Mouse (Mus musculus) limb, embryonic 15.5 days (tissue): ENCODE measurements around the gene Sco1. TPM values are rescaled to one million over a fixed set of nuclear protein-coding genes. Genes with fewer than 3 reads are reported as not detected.

Experiments
- ATAC-seq: fragments of 200-750 bp; cut with Nextera tagmentation; 2 replicates; pipeline ENCODE4 v1.8.0; 2017; ENCODE audit warnings: low read depth, moderate TSS enrichment; ENCODE audit not compliant: insufficient number of reproducible peaks, low FRiP score, low TSS enrichment
- H3K27ac ChIP-seq: fragments of 300-500 bp; sonication (generic); 2 replicates; pipeline ENCODE4 v1.5.1; 2015; ENCODE audit warnings: moderate library complexity, mild to moderate bottlenecking, inconsistent platforms
- H3K27me3 ChIP-seq: fragments of 300-500 bp; sonication (generic); 2 replicates; pipeline ENCODE4 v1.6.1; 2015; ENCODE audit warnings: inconsistent platforms
- H3K36me3 ChIP-seq: fragments of 300-500 bp; sonication (generic); 2 replicates; pipeline ENCODE4 v1.6.1; 2015; ENCODE audit warnings: inconsistent platforms
- H3K4me1 ChIP-seq: fragments of 300-500 bp; sonication (generic); 2 replicates; pipeline ENCODE4 v1.6.1; 2015; ENCODE audit warnings: inconsistent platforms
- H3K4me2 ChIP-seq: fragments of 300-500 bp; sonication (generic); 2 replicates; pipeline ENCODE4 v1.6.1; 2015; ENCODE audit warnings: mild to moderate bottlenecking, inconsistent platforms
- H3K4me3 ChIP-seq: fragments of 300-500 bp; sonication (generic); 2 replicates; pipeline ENCODE4 v1.5.1; 2015; ENCODE audit warnings: mild to moderate bottlenecking, inconsistent platforms
- H3K9ac ChIP-seq: fragments of 300-500 bp; sonication (generic); 2 replicates; pipeline ENCODE4 v1.6.1; 2015; ENCODE audit warnings: inconsistent platforms
- H3K9me3 ChIP-seq: fragments of 300-500 bp; sonication (generic); 2 replicates; pipeline ENCODE4 v1.6.1; 2016; ENCODE audit warnings: inconsistent platforms
- WGBS: fragments of 180-500 bp; shearing (Covaris S2); methylation state at CpG from one replicate; pipeline ENCODE4 v1.1.7; 2015; 5-methylcytosine and 5-hydroxymethylcytosine counted together
- polyA plus RNA-seq: library from polyadenylated mRNA; unstranded; fragments of >200 nt; fragmentation: Nextera tagmentation; extraction: Ambion mirVana; gene quantifications from 2 replicates; pipeline ENCODE4 v1.2.1, GENCODE M21; 2015

Gene Sco1
- polyA plus RNA-seq, 1 experiment from 2014 or later, result 16.4 TPM

DNA sequence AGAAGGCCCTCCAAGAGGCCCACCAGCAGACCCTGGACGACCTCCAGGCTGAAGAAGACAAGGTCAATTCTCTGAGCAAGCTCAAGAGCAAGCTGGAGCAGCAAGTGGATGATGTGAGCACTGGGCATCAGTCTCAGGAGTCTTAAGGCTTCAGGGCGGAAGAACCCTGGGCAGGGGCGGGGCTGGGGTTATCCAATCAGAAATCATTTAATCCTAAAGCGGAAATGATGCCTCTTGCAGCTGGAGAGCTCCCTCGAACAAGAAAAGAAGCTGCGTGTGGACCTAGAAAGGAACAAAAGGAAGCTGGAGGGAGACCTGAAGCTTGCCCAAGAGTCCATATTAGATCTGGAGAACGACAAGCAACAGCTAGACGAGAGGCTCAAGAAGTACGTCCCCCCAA is 40.7 kb downstream of the Sco1 start:
- H3K4me2 ChIP-seq, result no peak overlapping the region
- no peak overlapping the region for H3K27ac ChIP-seq
- H3K9ac ChIP-seq, result no peak overlapping the region
- H3K36me3 ChIP-seq, result no peaks in the 10 kb centered on the region
- 72% methylated on average over 9 of the region's 9 CpGs for WGBS
- H3K4me1 ChIP-seq, result no peaks in the 10 kb centered on the region
- H3K9me3 ChIP-seq, result no peaks in the 10 kb centered on the region
- 0 out of 2 replicates have a peak, but pooled peaks cover 6% of the 10 kb centered on the region for H3K27me3 ChIP-seq
- H3K4me3 ChIP-seq, result no peak overlapping the region
- no peak for ATAC-seq

DNA sequence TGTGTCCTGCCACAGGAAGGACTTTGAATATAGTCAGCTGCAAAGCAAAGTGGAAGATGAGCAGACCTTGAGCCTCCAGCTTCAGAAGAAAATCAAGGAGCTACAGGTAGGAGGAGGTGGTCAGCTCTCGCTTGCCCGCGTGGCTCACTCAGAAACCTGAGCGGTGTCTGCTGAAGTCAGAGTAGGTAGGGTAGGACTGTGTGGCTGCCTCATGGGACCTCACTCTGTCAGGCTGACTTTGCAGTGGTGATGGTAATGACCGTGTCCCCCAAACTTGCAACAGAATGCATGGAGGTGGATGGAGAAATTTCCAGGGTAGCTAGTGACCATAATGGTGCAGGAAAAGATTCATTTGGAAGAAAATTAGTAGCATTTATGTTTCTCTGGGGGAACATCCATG is 41.2 kb downstream of the Sco1 start:
- no peak overlapping the region for H3K4me3 ChIP-seq
- no peak for ATAC-seq
- H3K27me3 ChIP-seq, result 0 out of 2 replicates have a peak, but pooled peaks cover 6% of the 10 kb centered on the region
- 92% methylated on average over 5 of the region's 5 CpGs for WGBS
- no peak overlapping the region for H3K27ac ChIP-seq
- H3K4me1 ChIP-seq, result no peaks in the 10 kb centered on the region
- no peak overlapping the region for H3K9ac ChIP-seq
- H3K9me3 ChIP-seq, result no peaks in the 10 kb centered on the region
- H3K36me3 ChIP-seq, result no peaks in the 10 kb centered on the region
- H3K4me2 ChIP-seq, result no peak overlapping the region

DNA sequence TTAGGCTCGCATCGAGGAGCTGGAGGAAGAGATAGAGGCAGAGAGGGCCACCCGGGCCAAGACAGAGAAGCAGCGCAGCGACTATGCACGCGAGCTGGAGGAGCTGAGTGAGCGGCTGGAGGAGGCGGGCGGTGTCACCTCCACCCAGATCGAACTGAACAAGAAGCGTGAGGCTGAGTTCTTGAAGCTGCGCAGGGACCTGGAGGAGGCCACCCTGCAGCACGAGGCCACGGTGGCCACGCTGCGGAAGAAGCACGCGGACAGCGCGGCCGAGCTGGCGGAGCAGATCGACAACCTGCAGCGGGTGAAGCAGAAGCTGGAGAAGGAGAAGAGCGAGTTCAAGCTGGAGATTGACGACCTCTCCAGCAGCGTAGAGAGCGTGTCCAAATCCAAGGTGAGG is 42.0 kb downstream of the Sco1 start:
- H3K9ac ChIP-seq, result no peak overlapping the region
- 0 out of 2 replicates have a peak, but pooled peaks cover 6% of the 10 kb centered on the region for H3K27me3 ChIP-seq
- 76% methylated on average over 29 of the region's 29 CpGs for WGBS
- H3K4me2 ChIP-seq, result no peak overlapping the region
- H3K27ac ChIP-seq, result no peak overlapping the region
- H3K9me3 ChIP-seq, result no peaks in the 10 kb centered on the region
- no peak overlapping the region for H3K4me3 ChIP-seq
- H3K36me3 ChIP-seq, result no peaks in the 10 kb centered on the region
- H3K4me1 ChIP-seq, result no peaks in the 10 kb centered on the region
- ATAC-seq, result no peak

DNA sequence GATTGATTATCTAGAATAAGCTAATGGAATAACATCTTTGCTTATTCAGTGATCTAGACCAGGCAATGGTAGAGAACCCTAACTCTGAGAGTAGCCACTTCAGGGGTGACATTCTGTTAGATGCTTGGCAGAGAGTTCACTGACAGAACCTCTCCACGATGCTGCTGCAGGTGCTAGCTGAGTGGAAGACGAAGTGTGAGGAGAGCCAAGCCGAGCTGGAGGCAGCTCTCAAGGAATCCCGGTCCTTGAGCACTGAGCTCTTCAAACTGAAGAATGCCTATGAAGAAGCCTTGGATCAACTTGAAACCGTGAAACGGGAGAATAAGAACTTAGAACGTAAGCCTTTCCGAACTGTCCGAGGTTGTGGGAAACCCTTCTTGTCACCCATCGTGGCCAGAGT is 45.2 kb downstream of the Sco1 start:
- ATAC-seq, result no peak
- H3K4me2 ChIP-seq, result no peak overlapping the region
- H3K4me1 ChIP-seq, result no peaks in the 10 kb centered on the region
- 0 out of 2 replicates have a peak, but pooled peaks cover 6% of the 10 kb centered on the region for H3K27me3 ChIP-seq
- H3K9ac ChIP-seq, result no peak overlapping the region
- H3K36me3 ChIP-seq, result no peaks in the 10 kb centered on the region
- H3K4me3 ChIP-seq, result no peak overlapping the region
- H3K9me3 ChIP-seq, result no peaks in the 10 kb centered on the region
- 91% methylated on average over 10 of the region's 10 CpGs for WGBS
- H3K27ac ChIP-seq, result no peak overlapping the region

DNA sequence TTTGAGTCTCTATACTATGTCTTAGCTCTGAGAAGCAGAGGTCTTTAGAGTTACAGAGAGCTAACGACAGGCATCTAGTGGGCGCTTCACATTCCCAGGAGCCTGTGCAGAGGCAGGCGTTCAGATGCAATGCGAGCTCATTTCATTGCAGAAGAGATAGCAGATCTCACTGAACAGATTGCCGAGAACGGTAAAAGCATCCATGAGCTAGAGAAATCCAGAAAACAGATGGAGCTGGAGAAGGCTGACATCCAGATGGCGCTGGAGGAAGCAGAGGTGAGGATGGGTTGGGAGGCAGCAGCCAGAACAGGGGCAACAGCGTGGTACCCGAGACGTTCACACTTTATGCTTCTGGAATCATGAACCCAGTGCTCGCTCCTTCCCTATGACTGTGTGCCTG is 46.0 kb downstream of the Sco1 start:
- Histone ChIP-seq H3K9ac (no peak overlapping the region), H3K4me3 (no peak overlapping the region), H3K27me3 (0 out of 2 replicates have a peak, but pooled peaks cover 6% of the 10 kb centered on the region), H3K4me1 (no peaks in the 10 kb centered on the region), H3K9me3 (no peaks in the 10 kb centered on the region), H3K36me3 (no peaks in the 10 kb centered on the region), H3K27ac (no peak overlapping the region), H3K4me2 (no peak overlapping the region)
- no peak for ATAC-seq
- WGBS, result 78% methylated on average over 11 of the region's 11 CpGs

DNA sequence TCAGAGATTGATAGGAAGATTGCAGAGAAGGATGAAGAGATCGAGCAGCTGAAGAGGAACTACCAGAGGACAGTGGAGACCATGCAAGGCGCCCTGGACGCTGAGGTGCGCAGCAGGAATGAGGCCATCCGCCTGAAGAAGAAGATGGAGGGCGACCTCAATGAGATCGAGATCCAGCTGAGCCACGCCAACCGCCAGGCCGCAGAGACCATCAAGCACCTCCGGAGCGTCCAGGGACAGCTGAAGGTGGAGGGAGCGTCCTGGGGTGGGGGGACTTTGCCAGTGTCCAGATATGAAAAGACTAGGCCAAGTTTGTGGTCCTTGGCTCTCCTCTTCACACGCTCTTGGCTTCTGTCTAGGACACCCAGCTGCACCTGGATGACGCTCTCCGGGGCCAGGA is 46.8 kb downstream of the Sco1 start:
- ATAC-seq, result no peak
- Histone ChIP-seq H3K27me3 (0 out of 2 replicates have a peak, but pooled peaks cover 4% of the 10 kb centered on the region), H3K27ac (no peak overlapping the region), H3K4me1 (no peaks in the 10 kb centered on the region), H3K36me3 (no peaks in the 10 kb centered on the region), H3K4me3 (no peak overlapping the region), H3K9ac (no peak overlapping the region), H3K4me2 (no peak overlapping the region), H3K9me3 (no peaks in the 10 kb centered on the region)
- WGBS, result 94% methylated on average over 16 of the region's 16 CpGs

DNA sequence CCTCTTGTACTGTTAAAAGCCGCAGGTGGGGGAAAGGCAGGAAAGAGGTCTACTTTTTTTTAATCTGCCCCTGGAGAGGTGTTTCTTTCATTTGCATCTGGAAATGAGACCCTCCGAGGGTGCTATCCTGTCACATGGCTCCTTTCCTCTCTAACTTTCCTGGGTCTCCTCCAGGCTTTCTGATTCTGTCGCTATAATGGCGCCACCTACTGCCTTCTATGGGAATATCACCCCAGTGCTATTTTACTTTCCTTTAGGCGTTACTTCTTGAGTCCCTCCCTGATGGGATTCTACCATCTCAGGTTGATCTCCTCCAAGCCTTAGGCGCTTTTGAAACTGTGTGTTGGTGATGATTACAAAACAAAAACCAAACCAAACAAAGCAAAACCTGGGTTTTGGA is 47.7 kb downstream of the Sco1 start:
- no peaks in the 10 kb centered on the region for H3K9me3 ChIP-seq
- WGBS, result 28% methylated on average over 6 of the region's 6 CpGs
- no peaks in the 10 kb centered on the region for H3K4me1 ChIP-seq
- H3K27ac ChIP-seq, result no peak overlapping the region
- H3K4me2 ChIP-seq, result no peak overlapping the region
- ATAC-seq, result no peak
- H3K4me3 ChIP-seq, result no peak overlapping the region
- no peak overlapping the region for H3K9ac ChIP-seq
- H3K36me3 ChIP-seq, result no peaks in the 10 kb centered on the region
- no peaks in the 10 kb centered on the region for H3K27me3 ChIP-seq

DNA sequence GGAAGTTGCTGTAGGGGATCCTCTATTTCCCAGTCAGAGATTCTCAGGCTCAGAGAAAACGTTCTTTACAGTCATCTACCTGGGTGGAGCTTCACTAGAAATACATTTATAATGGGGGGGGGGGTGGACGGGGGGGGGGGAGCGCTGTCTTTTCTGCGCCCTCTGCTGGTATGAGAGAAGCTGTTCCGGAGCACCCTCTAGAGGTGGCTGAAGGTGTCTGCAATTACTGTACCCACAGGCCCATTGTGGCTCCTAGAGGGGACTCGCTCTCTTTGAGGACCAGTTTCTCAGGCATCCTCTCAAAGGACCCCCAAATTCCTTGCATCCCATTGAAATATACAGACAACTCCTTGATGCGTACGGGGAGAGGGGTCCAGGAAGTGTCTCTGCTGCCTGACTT is 49.2 kb downstream of the Sco1 start:
- ATAC-seq, result no peak
- H3K27ac ChIP-seq, result no peak overlapping the region
- no peaks in the 10 kb centered on the region for H3K36me3 ChIP-seq
- no peaks in the 10 kb centered on the region for H3K9me3 ChIP-seq
- no peaks in the 10 kb centered on the region for H3K27me3 ChIP-seq
- no peak overlapping the region for H3K4me3 ChIP-seq
- 0 out of 2 replicates have a peak, but pooled peaks cover 3% of the 10 kb centered on the region for H3K4me1 ChIP-seq
- no peak overlapping the region for H3K9ac ChIP-seq
- 31% methylated on average over 5 of the region's 8 CpGs for WGBS
- H3K4me2 ChIP-seq, result no peak overlapping the region

DNA sequence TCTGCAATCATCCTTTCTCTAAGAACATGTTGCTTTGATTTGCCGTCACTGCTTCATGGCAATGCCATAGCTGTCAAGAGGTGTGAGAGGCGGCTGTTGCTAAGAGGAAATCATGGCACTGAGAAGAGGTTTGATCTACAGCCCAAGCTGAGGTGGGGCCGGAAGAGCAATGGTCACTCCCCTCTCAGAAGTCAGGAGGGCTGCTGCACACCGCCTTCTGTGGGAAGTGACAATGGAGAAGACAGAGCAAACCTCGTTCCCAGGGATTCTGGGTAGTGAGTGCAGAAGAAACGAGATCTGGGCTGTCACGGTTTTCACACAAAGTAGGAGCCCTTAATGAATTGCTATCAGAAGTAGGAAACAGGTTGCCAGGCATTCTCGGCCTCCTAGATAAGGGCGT is 50.8 kb downstream of the Sco1 start:
- Histone ChIP-seq H3K4me1 (0 out of 2 replicates have a peak, but pooled peaks cover 3% of the 10 kb centered on the region), H3K9me3 (no peaks in the 10 kb centered on the region), H3K27me3 (no peaks in the 10 kb centered on the region), H3K36me3 (no peaks in the 10 kb centered on the region), H3K4me2 (no peak overlapping the region), H3K9ac (no peak overlapping the region), H3K27ac (no peak overlapping the region), H3K4me3 (no peak overlapping the region)
- ATAC-seq, result no peak
- whole genome bisulfite sequencing, result 80% methylated on average over 9 of the region's 9 CpGs

DNA sequence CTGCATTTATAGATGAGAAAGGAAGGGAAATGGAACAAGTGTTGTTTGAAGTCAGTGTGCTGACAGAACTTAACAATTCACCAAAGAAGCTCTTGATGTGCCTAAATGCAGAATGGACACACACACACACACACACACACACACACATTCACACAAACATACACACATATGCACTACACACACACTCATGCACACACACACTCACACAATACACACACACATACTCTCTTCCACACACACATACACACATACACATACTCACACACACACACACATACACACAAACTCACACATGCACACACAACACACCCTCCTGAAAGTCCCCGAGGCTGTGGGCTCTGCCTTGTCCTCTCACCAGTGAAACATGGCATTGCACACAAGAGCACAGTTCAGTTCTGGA is 51.8 kb downstream of the Sco1 start:
- no peak for ATAC-seq
- Histone ChIP-seq H3K27me3 (no peaks in the 10 kb centered on the region), H3K9me3 (no peaks in the 10 kb centered on the region), H3K4me1 (0 out of 2 replicates have a peak, but pooled peaks cover 3% of the 10 kb centered on the region), H3K9ac (no peak overlapping the region), H3K27ac (no peak overlapping the region), H3K4me2 (no peak overlapping the region), H3K4me3 (no peak overlapping the region), H3K36me3 (no peaks in the 10 kb centered on the region)
- 62% methylated on average over 1 of the region's 1 CpGs for WGBS

DNA sequence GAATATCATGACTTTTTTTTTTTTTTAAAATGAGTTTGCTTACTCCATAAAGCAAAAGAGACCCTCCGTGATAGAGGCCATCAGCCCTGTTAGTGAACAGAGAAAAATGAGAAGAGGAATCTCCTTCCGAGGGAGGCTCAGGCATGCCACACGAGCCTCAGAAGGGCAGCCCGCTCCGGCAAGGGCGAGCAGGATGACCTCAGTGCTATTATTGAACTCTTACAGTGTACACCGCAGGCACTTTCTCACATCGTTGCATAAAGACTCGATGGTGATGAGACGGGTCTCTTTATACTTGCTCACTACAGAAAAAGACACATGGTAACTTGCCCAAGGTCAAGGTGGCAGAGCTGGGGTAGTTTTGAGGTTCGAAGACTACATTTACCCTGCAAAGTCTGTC is 52.2 kb downstream of the Sco1 start:
- no peak overlapping the region for H3K9ac ChIP-seq
- 75% methylated on average over 11 of the region's 11 CpGs for WGBS
- H3K4me1 ChIP-seq, result 0 out of 2 replicates have a peak, but pooled peaks cover 3% of the 10 kb centered on the region
- H3K9me3 ChIP-seq, result no peaks in the 10 kb centered on the region
- ATAC-seq, result no peak
- no peaks in the 10 kb centered on the region for H3K36me3 ChIP-seq
- no peak overlapping the region for H3K27ac ChIP-seq
- H3K4me2 ChIP-seq, result no peak overlapping the region
- H3K27me3 ChIP-seq, result no peaks in the 10 kb centered on the region
- no peak overlapping the region for H3K4me3 ChIP-seq

DNA sequence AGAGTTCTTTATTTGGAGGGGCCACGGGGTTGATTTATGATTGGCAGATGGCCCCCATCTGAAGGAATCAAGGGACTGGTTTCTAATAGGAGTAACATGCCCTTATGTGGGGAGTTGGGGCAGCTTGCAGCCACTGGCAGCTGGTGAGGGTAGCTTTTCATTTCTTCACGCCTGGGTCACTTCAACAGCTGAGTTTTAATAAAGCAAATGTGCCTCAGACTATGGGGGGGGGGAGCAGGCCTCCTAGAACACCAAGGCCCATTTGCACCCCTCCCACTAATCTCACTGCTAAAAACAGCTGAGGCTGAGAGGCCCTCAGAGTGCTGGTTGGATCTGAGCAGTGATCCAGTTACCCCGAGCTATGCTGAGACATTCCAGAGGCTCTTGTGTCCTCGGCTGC is 53.2 kb downstream of the Sco1 start:
- Histone ChIP-seq H3K4me3 (no peak overlapping the region), H3K9ac (no peak overlapping the region), H3K4me1 (0 out of 2 replicates have a peak, but pooled peaks cover 3% of the 10 kb centered on the region), H3K4me2 (no peak overlapping the region), H3K9me3 (no peaks in the 10 kb centered on the region), H3K27ac (no peak overlapping the region), H3K36me3 (no peaks in the 10 kb centered on the region), H3K27me3 (no peaks in the 10 kb centered on the region)
- peak; percentile 66 for ATAC-seq
- WGBS, result 36% methylated on average over 4 of the region's 4 CpGs

DNA sequence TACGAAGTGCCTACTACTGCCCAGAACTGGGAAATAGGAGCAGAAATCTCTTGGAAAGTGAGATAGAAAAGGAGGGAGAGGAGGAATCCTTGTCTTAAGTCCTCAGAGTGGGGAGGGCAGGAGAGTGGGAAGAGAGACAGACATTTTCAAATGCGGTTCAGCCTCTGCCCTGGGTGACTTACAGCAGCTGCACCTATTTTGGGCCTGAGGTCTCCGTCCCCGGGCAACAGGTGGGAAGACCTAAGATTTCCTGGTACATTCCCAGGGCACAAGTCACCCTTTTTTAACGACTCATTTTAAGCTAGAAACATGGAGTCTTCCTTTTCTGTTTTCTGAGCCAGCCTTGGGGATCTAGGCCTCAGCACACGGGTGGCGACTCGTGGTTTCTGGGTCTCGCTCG is 54.5 kb downstream of the Sco1 start:
- 83% methylated on average over 10 of the region's 10 CpGs for WGBS
- 0 out of 2 replicates have a peak overlapping the region, but pooled peaks have one; percentile 11 for H3K27ac ChIP-seq
- no peak overlapping the region for H3K4me3 ChIP-seq

More for the DNA sequence above, 54.5 kb downstream of the Sco1 start:
- Histone ChIP-seq H3K4me2 (no peak overlapping the region), H3K36me3 (no peaks in the 10 kb centered on the region), H3K4me1 (0 out of 2 replicates have a peak, but pooled peaks cover 3% of the 10 kb centered on the region), H3K9ac (no peak overlapping the region), H3K27me3 (0 out of 2 replicates have a peak, but pooled peaks cover 6% of the 10 kb centered on the region), H3K9me3 (no peaks in the 10 kb centered on the region)
- ATAC-seq, result no peak
